Mouse (Mus musculus): ENCODE results near the gene Gpat3. TPM values are rescaled to one million over a fixed set of nuclear protein-coding genes. Genes with fewer than 3 reads are reported as not detected.
A peak's percentile ranks its signal among the peaks of the same experiment; 100 is the strongest.

The Gpat3 gene
- polyA plus RNA-seq, 1 experiment from 2014 or later = 0.61 TPM

DNA sequence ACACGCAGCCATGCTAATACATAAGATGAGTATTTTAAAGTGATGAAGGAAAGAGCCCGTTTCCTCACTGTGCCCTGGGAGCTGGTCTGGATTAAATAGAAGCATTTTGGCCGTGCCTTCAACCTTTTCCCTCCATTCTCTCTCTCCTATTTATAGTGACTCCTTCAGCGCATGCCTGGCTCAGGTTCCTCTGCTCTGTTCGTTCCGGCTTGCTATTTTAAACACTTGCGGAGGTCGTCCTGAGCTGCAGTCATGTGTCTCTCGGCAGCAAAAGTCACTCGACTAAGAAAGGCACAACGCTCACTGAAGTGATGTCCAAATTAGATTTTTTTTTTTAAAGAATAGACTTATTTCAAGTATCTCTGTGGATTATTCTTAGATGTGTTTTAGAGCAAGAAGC, 64.2 kb downstream of the Gpat3 start:
- no peaks in the 10 kb centered on the region for H3K4me1 ChIP-seq
- no peak overlapping the region for H3K27ac ChIP-seq
- no peaks in the 10 kb centered on the region for H3K27me3 ChIP-seq (ENCODE audit: low read depth, poor library complexity, severe bottlenecking)
- H3K4me3 ChIP-seq = no peak overlapping the region
- no peaks in the 10 kb centered on the region for H3K9me3 ChIP-seq (replicated peaks)
- DNase-seq (ENCODE audit: low spot score) = no peak
- H3K36me3 ChIP-seq = no peaks in the 10 kb centered on the region
- WGBS = 88% methylated on average over 11 of the region's 11 CpGs

DNA sequence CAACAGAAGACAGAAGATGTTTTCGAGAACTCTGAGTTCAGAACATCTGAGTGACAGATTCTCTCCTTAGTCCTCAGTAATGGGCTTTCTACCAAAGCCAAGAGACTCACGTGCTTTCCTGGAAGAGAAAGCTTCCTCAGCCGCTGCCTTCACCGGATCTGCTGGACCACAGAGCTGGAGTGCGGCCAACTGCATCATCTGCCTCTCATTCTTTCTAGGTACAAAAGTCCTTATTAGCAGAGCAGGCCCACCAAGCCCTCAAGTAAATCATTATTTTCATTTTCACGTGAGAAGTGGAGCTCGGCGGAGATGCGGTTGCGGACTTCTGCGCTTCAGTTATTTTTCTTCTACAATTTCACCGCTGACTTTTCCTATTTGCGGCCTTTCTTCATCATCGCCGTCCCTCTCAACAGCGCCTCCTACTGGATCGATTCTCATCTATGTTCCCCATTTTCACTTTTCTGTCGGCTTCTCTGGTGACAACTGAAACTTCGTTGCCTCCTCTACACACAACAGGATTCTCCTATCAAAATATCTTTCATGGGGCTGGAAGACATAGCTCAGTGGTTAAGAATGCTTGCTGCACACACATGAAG, 66.1 kb downstream of the Gpat3 start:
- no peak overlapping the region for H3K4me3 ChIP-seq
- H3K27me3 ChIP-seq (ENCODE audit: low read depth, poor library complexity, severe bottlenecking) = 0 out of 2 replicates have a peak, but pooled peaks cover 3% of the 10 kb centered on the region

DNA sequence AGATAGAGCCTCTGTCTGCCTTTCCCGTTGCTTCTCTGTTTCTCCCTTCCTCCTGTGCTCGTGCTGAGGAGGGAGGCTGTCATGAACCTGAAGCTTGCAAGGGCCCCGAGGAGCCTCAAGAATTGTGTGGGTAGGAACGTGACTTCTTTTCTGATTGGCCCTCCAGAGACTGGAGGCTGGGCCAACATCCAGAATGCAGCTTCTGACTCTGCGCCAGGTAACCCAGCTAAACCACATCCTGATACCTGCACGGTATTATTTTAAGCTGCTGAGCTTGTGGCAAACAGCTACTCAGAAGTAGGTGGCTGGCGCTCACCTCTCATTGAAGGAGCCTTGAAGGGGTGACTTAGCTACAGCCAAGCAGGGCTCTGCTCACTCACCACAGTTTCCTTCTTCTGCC, 66.9 kb downstream of the Gpat3 start:
- no peaks in the 10 kb centered on the region for H3K4me1 ChIP-seq
- 0 out of 2 replicates have a peak, but pooled peaks cover 3% of the 10 kb centered on the region for H3K27me3 ChIP-seq (ENCODE audit: low read depth, poor library complexity, severe bottlenecking)
- no peak for DNase-seq (ENCODE audit: low spot score)
- H3K36me3 ChIP-seq = no peaks in the 10 kb centered on the region
- WGBS = 74% methylated on average over 7 of the region's 7 CpGs
- no peak overlapping the region for H3K4me3 ChIP-seq
- no peak overlapping the region for H3K27ac ChIP-seq
- H3K9me3 ChIP-seq (replicated peaks) = no peaks in the 10 kb centered on the region

More for the DNA sequence above, 66.1 kb downstream of the Gpat3 start:
- Histone ChIP-seq H3K9me3 (replicated peaks) (no peaks in the 10 kb centered on the region), H3K27ac (no peak overlapping the region), H3K4me1 (no peaks in the 10 kb centered on the region), H3K36me3 (no peaks in the 10 kb centered on the region)
- WGBS = 74% methylated on average over 19 of the region's 19 CpGs
- DNase-seq (ENCODE audit: low spot score) = no peak

DNA sequence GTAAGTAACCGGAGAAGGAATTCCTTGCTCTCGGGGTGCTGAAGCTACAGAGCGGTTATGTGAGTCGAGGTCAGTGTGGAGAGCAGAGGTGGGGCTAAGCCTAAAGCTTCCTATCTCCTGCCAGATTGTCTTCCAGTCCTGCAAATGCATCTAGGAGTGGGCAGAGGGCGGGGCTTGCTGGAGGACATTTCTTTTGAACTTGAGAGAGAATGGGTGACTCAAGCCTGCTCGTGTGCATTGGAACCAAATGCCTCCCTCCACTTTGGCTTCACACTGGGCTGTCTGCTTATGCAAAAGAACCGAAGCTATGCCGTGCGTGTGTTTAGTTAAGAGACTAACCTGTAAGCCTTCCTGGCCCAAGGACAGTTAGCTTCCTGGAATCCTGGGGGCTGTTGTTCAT, 67.8 kb downstream of the Gpat3 start:
- WGBS = 68% methylated on average over 9 of the region's 9 CpGs
- Histone ChIP-seq H3K27ac (no peak overlapping the region), H3K4me3 (no peak overlapping the region), H3K4me1 (no peaks in the 10 kb centered on the region), H3K9me3 (replicated peaks) (no peaks in the 10 kb centered on the region), H3K36me3 (no peaks in the 10 kb centered on the region), H3K27me3 (ENCODE audit: low read depth, poor library complexity, severe bottlenecking) (0 out of 2 replicates have a peak, but pooled peaks cover 3% of the 10 kb centered on the region)
- DNase-seq (ENCODE audit: low spot score) = no peak

DNA sequence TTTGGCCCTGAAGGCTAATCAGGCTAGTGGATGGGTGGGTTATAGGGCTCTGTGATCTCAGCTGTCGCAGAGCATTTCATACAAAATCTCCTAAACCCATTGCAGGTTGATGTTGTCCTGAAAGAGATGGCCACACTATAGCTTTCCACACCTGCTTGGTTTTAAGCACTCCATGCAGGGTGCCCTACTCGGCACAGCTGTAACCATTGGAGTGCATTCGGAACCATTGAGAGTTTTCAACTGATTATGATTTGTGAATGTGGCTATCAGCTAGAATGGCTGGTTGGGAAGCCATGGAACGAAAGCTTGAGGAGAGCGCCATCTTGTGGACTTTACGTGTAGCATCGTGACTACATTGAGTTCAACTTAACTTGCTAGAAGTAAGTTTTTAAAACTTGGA, 69.5 kb downstream of the Gpat3 start:
- Histone ChIP-seq H3K36me3 (no peaks in the 10 kb centered on the region), H3K27me3 (ENCODE audit: low read depth, poor library complexity, severe bottlenecking) (peaks cover 8% of the 10 kb centered on the region; the same call in 1 of the 2 replicates), H3K27ac (no peak overlapping the region), H3K4me3 (no peak overlapping the region), H3K4me1 (no peaks in the 10 kb centered on the region), H3K9me3 (replicated peaks) (no peaks in the 10 kb centered on the region)
- DNase-seq (ENCODE audit: low spot score) = peak; percentile 61
- 21% methylated on average over 7 of the region's 7 CpGs for WGBS

DNA sequence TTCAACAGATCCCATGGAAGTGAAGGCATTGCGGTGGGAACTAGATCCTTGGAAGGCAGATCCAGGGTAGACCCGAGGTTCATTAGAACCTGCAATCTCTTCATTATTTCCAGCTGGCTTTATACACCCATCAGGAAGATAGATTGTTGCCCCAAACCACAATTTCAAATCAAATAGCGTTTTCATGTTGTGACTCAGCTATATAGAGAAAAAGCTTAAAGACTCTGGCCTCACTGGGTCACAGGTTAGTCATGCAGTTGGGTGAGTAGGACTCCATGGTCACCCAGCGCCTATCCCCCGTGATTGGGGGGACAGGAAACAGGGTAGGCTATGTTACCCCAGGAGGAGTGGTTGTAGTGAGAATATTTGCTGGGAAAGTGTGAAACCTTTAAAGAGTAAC, 69.9 kb downstream of the Gpat3 start:
- Histone ChIP-seq H3K4me3 (no peak overlapping the region), H3K9me3 (replicated peaks) (no peaks in the 10 kb centered on the region), H3K27ac (no peak overlapping the region), H3K36me3 (no peaks in the 10 kb centered on the region), H3K27me3 (ENCODE audit: low read depth, poor library complexity, severe bottlenecking) (peaks cover 9% of the 10 kb centered on the region; the same call in 1 of the 2 replicates), H3K4me1 (no peaks in the 10 kb centered on the region)
- no peak for DNase-seq (ENCODE audit: low spot score)
- WGBS = 49% methylated on average over 5 of the region's 5 CpGs

DNA sequence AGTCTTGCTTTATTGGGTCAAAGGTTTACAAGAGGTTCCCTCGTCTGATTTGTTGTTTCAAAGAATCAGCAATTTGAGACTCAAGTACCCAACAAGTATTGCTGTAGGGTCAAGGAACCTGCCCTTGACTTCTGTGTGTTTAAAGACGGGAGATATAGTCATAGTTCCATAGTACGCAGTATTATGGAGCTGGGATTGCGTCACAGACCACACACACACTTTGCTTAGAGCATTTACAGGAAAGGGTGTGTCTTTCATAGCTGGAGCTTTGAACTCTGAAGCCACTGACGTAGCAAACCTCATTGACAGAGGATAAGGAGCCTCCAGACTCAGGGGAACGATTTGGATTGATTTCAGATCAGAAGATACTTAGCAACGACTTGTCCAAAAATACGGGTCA, 70.9 kb downstream of the Gpat3 start:
- 76% methylated on average over 8 of the region's 8 CpGs for WGBS
- peaks cover 9% of the 10 kb centered on the region; the same call in 1 of the 2 replicates for H3K27me3 ChIP-seq (ENCODE audit: low read depth, poor library complexity, severe bottlenecking)
- H3K9me3 ChIP-seq (replicated peaks) = no peaks in the 10 kb centered on the region
- H3K36me3 ChIP-seq = no peaks in the 10 kb centered on the region
- H3K4me3 ChIP-seq = no peak overlapping the region
- DNase-seq (ENCODE audit: low spot score) = no peak
- no peak overlapping the region for H3K27ac ChIP-seq
- H3K4me1 ChIP-seq = no peaks in the 10 kb centered on the region

DNA sequence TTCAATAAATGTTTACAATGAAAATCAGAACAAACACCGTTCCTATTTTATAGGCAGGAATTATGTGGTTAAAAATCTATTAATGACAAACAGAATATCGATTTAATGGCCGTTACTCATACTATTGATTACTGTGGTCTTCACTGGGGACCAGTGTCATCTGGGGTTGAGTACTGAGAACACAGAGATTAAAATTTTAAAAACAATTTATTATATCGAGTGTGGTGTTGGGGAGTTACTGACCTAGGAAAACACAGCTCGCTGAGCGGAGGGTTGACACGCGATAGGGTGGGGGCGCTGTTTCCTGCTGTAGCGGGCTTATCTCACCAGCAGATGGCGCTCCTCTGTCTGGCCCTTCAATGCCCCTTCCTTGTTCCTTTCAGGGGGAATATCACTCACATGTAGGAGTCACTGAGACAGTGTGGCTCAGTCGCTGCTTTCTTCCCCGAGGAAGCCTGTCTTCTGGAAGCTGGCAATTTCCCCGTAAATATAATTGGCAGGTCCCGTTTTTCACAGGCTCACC, 71.8 kb downstream of the Gpat3 start:
- H3K36me3 ChIP-seq = no peaks in the 10 kb centered on the region
- H3K9me3 ChIP-seq (replicated peaks) = no peaks in the 10 kb centered on the region
- H3K4me3 ChIP-seq = no peak overlapping the region
- H3K27ac ChIP-seq = no peak overlapping the region
- DNase-seq (ENCODE audit: low spot score) = peak; percentile 84
- peaks cover 9% of the 10 kb centered on the region; the same call in 1 of the 2 replicates for H3K27me3 ChIP-seq (ENCODE audit: low read depth, poor library complexity, severe bottlenecking)
- 23% methylated on average over 15 of the region's 15 CpGs for WGBS
- H3K4me1 ChIP-seq = no peaks in the 10 kb centered on the region

DNA sequence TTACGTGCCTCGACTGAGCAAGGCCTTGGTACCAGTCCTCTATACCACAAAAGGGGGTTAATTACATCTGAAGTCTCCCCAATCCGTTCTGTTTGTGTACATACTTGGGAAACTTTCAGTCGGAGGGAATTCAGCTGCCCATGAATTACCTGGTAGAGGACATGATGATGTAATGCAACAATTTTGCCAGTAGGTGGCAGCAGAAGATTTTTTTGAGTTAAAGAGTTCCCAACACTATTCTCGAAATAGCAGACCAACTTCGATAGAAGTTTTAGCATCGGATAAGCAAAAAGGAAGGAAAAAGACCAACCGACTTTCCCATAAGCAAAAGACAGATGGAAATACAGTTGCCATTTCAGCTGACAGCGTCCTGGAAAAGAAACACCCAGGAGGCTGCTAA, 73.6 kb downstream of the Gpat3 start:
- peak; percentile 54 for DNase-seq (ENCODE audit: low spot score)
- Histone ChIP-seq H3K9me3 (replicated peaks) (no peaks in the 10 kb centered on the region), H3K36me3 (no peaks in the 10 kb centered on the region), H3K27ac (no peak overlapping the region), H3K4me1 (no peaks in the 10 kb centered on the region), H3K4me3 (no peak overlapping the region), H3K27me3 (ENCODE audit: low read depth, poor library complexity, severe bottlenecking) (peaks cover 9% of the 10 kb centered on the region; the same call in 1 of the 2 replicates)
- WGBS = 29% methylated on average over 9 of the region's 9 CpGs

DNA sequence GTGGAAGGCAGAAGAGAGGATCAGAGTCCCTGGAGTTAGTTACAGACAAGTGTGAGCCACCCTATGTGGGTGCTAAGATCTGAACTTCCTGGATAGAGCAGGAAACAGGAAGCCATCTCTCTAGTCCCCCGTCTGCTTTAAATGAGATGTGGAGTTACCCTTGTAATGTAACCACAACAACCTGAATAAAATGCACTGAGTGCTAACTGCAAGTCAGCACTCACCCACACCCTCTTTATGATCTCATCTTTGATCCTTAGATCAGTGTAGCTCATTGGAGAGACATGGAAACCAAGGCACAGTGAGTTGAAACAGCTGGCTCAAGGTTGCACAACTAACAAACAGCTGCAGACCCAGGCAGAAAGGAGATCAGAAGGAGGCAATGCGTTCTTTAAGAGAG, 84.2 kb downstream of the Gpat3 start:
- Histone ChIP-seq H3K4me1 (no peaks in the 10 kb centered on the region), H3K27ac (no peak overlapping the region), H3K27me3 (ENCODE audit: low read depth, poor library complexity, severe bottlenecking) (no peaks in the 10 kb centered on the region), H3K9me3 (replicated peaks) (no peaks in the 10 kb centered on the region), H3K36me3 (no peaks in the 10 kb centered on the region), H3K4me3 (no peak overlapping the region)
- 80% methylated on average over 2 of the region's 2 CpGs for WGBS
- DNase-seq (ENCODE audit: low spot score) = no peak

DNA sequence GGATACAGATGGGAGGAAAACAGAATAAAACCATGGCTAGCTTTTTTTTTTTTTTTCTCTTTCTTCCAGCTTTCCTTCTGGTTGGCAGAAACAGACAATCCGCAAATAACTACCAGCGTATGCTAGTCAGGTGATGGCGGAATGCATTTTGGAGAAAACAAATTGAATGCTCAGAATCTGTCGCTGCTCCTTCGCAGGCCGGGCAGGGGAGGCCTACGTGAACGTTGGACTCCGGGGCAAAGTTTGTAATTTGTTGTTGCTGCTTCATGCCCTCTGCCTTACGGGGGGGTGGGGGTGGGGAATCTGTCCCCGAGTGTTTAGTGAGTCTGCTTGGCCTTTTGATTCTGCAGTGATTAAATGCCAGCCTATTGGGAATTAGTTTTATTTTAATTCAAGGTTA, 98.2 kb downstream of the Gpat3 start:
- Histone ChIP-seq H3K27ac (no peak overlapping the region), H3K9me3 (replicated peaks) (no peaks in the 10 kb centered on the region), H3K4me1 (peaks cover 6% of the 10 kb centered on the region; the same call in 1 of the 2 replicates), H3K27me3 (ENCODE audit: low read depth, poor library complexity, severe bottlenecking) (no peaks in the 10 kb centered on the region), H3K4me3 (no peak overlapping the region), H3K36me3 (no peaks in the 10 kb centered on the region)
- DNase-seq (ENCODE audit: low spot score) = no peak
- 48% methylated on average over 11 of the region's 11 CpGs for WGBS

DNA sequence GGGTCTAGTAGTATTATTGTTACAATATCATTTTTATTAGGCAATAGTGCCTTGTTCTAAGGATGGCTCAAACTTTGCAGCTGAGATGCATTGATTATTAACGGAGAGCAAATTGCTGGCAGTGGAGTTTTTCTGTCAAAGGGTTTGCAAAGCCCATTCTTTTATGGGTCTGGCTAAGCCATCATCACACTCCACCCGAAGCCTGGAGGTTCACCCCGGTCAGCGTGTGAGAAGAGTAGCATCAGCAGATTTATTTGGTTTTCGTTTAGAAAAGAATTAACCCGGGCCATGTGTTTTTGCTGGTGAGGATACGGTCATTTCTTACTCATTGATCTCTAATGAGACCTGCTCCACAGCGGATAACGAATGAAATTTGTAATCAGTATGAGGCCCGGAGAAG, 99.8 kb downstream of the Gpat3 start:
- H3K36me3 ChIP-seq = no peaks in the 10 kb centered on the region
- H3K27me3 ChIP-seq (ENCODE audit: low read depth, poor library complexity, severe bottlenecking) = no peaks in the 10 kb centered on the region
- 57% methylated on average over 10 of the region's 10 CpGs for WGBS
- no peak overlapping the region for H3K4me3 ChIP-seq
- H3K9me3 ChIP-seq (replicated peaks) = no peaks in the 10 kb centered on the region
- DNase-seq (ENCODE audit: low spot score) = no peak
- H3K4me1 ChIP-seq = peaks cover 6% of the 10 kb centered on the region; the same call in 1 of the 2 replicates
- no peak overlapping the region for H3K27ac ChIP-seq
